Mouse (Mus musculus) spleen, adult 2 months (tissue): ENCODE data around the gene Got1.

Experiments
- CTCF ChIP-seq: fragments of 200-500 bp; IDR thresholded peaks from 2 replicates; pipeline ENCODE4 v1.5.1; 2011; ENCODE audit warnings: mild to moderate bottlenecking, inconsistent platforms; ENCODE audit not compliant: insufficient read depth, insufficient read length, insufficient replicate concordance; ENCODE audit errors: extremely low read depth
- POLR2A ChIP-seq: fragments of 200-500 bp; IDR thresholded peaks from 2 replicates; pipeline ENCODE4 v1.6.1; 2011; ENCODE audit warnings: low read depth, low read length, inconsistent platforms

GRCm38 (mm10) chr19:43472781-43473180 lies 51.6 kb downstream of the Got1 start:
- no peak for TF ChIP-seq POLR2A
- no peak for TF ChIP-seq CTCF
